Mouse (Mus musculus): ENCODE results near the gene Gm21586. TPM values are rescaled to one million over a fixed set of nuclear protein-coding genes. Genes with fewer than 3 reads are reported as not detected.
"Not testable (repeated sequence)": the region's sequence is repeated elsewhere in the genome, so short reads cannot be mapped to it uniquely, and the experiment has no call there.

The Gm21586 gene
- polyA plus RNA-seq (2015; fragmentation: Nextera tagmentation; extraction: Ambion mirVana) = not detected in 2 replicates

DNA sequence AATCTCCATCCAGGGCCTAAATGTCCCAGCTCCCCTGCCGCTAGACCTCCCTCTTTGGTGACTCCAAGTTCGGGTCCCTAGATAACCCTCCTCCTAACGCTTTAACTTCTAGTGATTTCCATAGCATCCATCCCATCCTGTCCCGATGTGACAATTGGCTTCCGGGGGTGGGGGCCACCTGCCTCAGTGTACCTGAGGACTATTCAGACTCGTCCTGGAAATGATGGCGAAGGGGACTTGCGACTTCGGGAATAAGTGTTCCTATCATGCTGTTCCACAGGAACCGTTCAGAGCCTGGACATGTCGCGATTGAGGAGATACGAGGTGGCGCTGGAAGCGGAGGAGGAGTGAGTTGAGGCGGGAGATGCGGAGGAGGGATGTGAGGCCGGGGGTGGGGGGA is at the start of gene Gm21586:
Gene Gm21586 (plus strand): TSS at position 301 of the 400 bp plus-strand sequence.
- H3K9me3 ChIP-seq (replicated peaks; ENCODE audit: control insufficient read depth, low read length, poor library complexity, severe bottlenecking); H3K4me1 ChIP-seq (ENCODE audit: control insufficient read depth, insufficient read depth, low read length); H3K27ac ChIP-seq (ENCODE audit: low read length); H3K9ac ChIP-seq (ENCODE audit: low read depth, low read length); H3K4me2 ChIP-seq (ENCODE audit: low read length); H3K27me3 ChIP-seq (ENCODE audit: control insufficient read depth, insufficient read depth, low read depth, low read length); H3K36me3 ChIP-seq (ENCODE audit: control insufficient read depth, insufficient read depth, low read length); H3K4me3 ChIP-seq (ENCODE audit: low read depth, low read length); ATAC-seq: not testable (repeated sequence)
- WGBS = no CpG with 5 or more reads among the region's 18 CpGs

GRCm38 (mm10) chr4:42466452-42466851 is 27.3 kb downstream of the Gm21586 start, which contains the start of gene Gm2163:
Gm2163 (plus strand) TSS chr4:42466752.
- not testable (repeated sequence) for H3K9me3 ChIP-seq (replicated peaks; ENCODE audit: control insufficient read depth, low read length, poor library complexity, severe bottlenecking); H3K4me2 ChIP-seq (ENCODE audit: low read length); H3K36me3 ChIP-seq (ENCODE audit: control insufficient read depth, insufficient read depth, low read length); H3K27me3 ChIP-seq (ENCODE audit: control insufficient read depth, insufficient read depth, low read depth, low read length); H3K27ac ChIP-seq (ENCODE audit: low read length); ATAC-seq; H3K4me1 ChIP-seq (ENCODE audit: control insufficient read depth, insufficient read depth, low read length); H3K4me3 ChIP-seq (ENCODE audit: low read depth, low read length); H3K9ac ChIP-seq (ENCODE audit: low read depth, low read length)
- no CpG with 5 or more reads among the region's 5 CpGs for WGBS

Other genes starting within 250 kb of the Gm21586 start
- not detected in 2 replicates for gene Gm10600, start 198.7 kb upstream of the Gm21586 start, polyA plus RNA-seq (2015; fragmentation: Nextera tagmentation; extraction: Ambion mirVana)
- gene Ccl21b, start 183.6 kb upstream of the Gm21586 start, polyA plus RNA-seq (2015; fragmentation: Nextera tagmentation; extraction: Ambion mirVana) = not detected in 2 replicates
- not detected in 2 replicates for gene Gm21953, start 145.1 kb upstream of the Gm21586 start, polyA plus RNA-seq (2015; fragmentation: Nextera tagmentation; extraction: Ambion mirVana)
- gene Fam205a3, start 121.0 kb upstream of the Gm21586 start, polyA plus RNA-seq (2015; fragmentation: Nextera tagmentation; extraction: Ambion mirVana) = not detected in 2 replicates
- 0.21 and 0.26 TPM in 2 replicates for gene Gm2163, start 27.4 kb downstream of the Gm21586 start, polyA plus RNA-seq (2015; fragmentation: Nextera tagmentation; extraction: Ambion mirVana)
- gene Fam205a2, start 88.8 kb downstream of the Gm21586 start, polyA plus RNA-seq (2015; fragmentation: Nextera tagmentation; extraction: Ambion mirVana) = not detected in 2 replicates
- not detected in 2 replicates for gene Gm10591, start 172.8 kb downstream of the Gm21586 start, polyA plus RNA-seq (2015; fragmentation: Nextera tagmentation; extraction: Ambion mirVana)
- gene Gm2564, start 190.3 kb downstream of the Gm21586 start, polyA plus RNA-seq (2015; fragmentation: Nextera tagmentation; extraction: Ambion mirVana) = not detected in 2 replicates
- gene Ccl27b, start 215.9 kb downstream of the Gm21586 start, polyA plus RNA-seq (2015; fragmentation: Nextera tagmentation; extraction: Ambion mirVana) = not detected in 2 replicates
- gene Il11ra2, start 222.5 kb downstream of the Gm21586 start, polyA plus RNA-seq (2015; fragmentation: Nextera tagmentation; extraction: Ambion mirVana) = not detected in 2 replicates

All from midbrain, embryonic 16.5 days (tissue).